Mouse (Mus musculus) small intestine, adult 2 months (tissue): ENCODE measurements around the gene Gm6592.

Experiments
- CTCF ChIP-seq: fragments of 200-500 bp; IDR thresholded peaks from 2 replicates; pipeline ENCODE4 v1.5.1; 2012; ENCODE audit warnings: low read depth, mild to moderate bottlenecking, control low read depth, inconsistent platforms, low read length, moderate library complexity, mixed read lengths; ENCODE audit not compliant: insufficient replicate concordance, insufficient read length; ENCODE audit errors: extremely low read depth
- POLR2A ChIP-seq: fragments of 200-500 bp; IDR thresholded peaks from 2 replicates; pipeline ENCODE4 v1.6.1; 2012; ENCODE audit warnings: low read depth, mild to moderate bottlenecking, control low read depth, inconsistent platforms, low read length, moderate library complexity

DNA sequence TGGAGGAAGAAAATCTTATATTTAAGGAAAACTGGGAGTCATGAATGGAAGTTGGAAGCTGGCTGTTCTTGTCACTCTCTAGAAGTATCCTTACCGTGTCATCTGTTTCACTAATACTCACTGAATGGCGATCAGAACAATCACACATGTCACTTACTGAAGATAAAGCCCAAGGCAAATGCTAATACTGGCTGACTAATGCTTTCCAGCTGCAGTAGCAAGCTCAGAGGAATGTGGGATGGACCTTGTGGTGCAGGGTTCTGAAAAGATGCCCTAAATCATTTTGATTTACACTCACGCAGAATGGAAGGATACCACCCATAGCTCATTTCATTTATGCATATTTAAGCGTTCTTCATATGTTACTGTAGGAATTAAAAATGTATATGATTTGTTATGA lies 40.5 kb downstream of the Gm6592 start:
- TF ChIP-seq CTCF, result no peak
- no peak for TF ChIP-seq POLR2A
